Mouse (Mus musculus) thymus, adult 2 months (tissue): ENCODE results near the gene Arl5c.

Experiments
- CTCF ChIP-seq: fragments of 200-500 bp; IDR thresholded peaks from 2 replicates; pipeline ENCODE4 v1.5.1; 2012; ENCODE audit warnings: mild to moderate bottlenecking, control low read depth, low read length, moderate library complexity, borderline replicate concordance; ENCODE audit not compliant: control insufficient read depth, poor library complexity, insufficient read depth; ENCODE audit errors: extremely low read depth
- POLR2A ChIP-seq: fragments of 200-500 bp; IDR thresholded peaks from 2 replicates; pipeline ENCODE4 v1.6.1; 2012; ENCODE audit warnings: mild to moderate bottlenecking, low read length, control low read depth, moderate library complexity; ENCODE audit not compliant: control insufficient read depth, poor library complexity, insufficient read depth; ENCODE audit errors: extremely low read depth

DNA sequence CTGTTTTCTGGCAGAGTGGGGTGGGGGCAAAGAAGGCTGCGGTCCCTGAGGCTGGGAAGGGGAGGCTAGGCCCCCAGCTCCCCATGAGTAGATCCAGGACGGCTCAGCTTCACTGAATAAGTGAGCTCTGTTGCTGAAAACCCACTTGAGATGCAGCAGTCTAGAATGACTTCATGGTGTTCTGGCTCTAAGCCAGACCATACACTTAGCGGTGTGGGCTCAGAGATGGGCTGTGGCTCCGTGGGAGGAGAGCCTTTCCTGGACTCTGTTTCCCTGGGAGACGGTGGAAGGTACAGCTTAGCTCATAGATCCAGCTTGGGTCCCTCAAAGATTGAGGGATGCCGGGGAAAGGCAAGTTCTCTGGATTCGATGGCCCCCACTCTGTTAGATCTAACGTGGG, 8.2 kb upstream of the Arl5c start:
- TF ChIP-seq CTCF (no peak), POLR2A (no peak)
